Mouse (Mus musculus) ES-Bruce4 (cell line): ENCODE results near the gene Tomm40.

ENCODE experiments used
- CTCF ChIP-seq: IDR thresholded peaks from one replicate; pipeline ENCODE4 v1.8.1; 2011; ENCODE audit warnings: low read depth, low read length
- EP300 ChIP-seq: IDR thresholded peaks from 2 replicates; pipeline ENCODE4 v1.6.1; 2011; ENCODE audit warnings: low read depth, low read length; ENCODE audit not compliant: insufficient read depth

GRCm38 (mm10) chr7:19743791-19744190, 28.6 kb upstream of the Tomm40 start:
- TF ChIP-seq CTCF (no peak), EP300 (no peak)
